Mouse (Mus musculus) stomach, embryonic 14.5 days (tissue): ENCODE data around the gene Gm21750. TPM values are rescaled to one million over a fixed set of nuclear protein-coding genes. Genes with fewer than 3 reads are reported as not detected.

Experiments used
- ATAC-seq: fragments of 200-750 bp; cut with Nextera tagmentation; 2 replicates; pipeline ENCODE4 v1.8.0; 2017; ENCODE audit warnings: low read depth, moderate TSS enrichment; ENCODE audit not compliant: insufficient number of reproducible peaks, insufficient read depth, low FRiP score
- H3K27ac ChIP-seq: fragments of 300-500 bp; sonication (generic); 2 replicates; pipeline ENCODE4 v1.5.1; 2014; ENCODE audit warnings: mild to moderate bottlenecking, low read length, moderate library complexity, mixed read lengths
- H3K27me3 ChIP-seq: fragments of 300-500 bp; sonication (generic); 2 replicates; pipeline ENCODE4 v1.6.1; 2014; ENCODE audit warnings: low read length, control low read depth, mixed read lengths; ENCODE audit not compliant: control insufficient read depth, insufficient read depth
- H3K36me3 ChIP-seq: fragments of 300-500 bp; sonication (generic); 2 replicates; pipeline ENCODE4 v1.6.1; 2014; ENCODE audit warnings: mild to moderate bottlenecking, control low read depth, low read length, moderate library complexity, mixed read lengths; ENCODE audit not compliant: control insufficient read depth, insufficient read depth
- H3K4me1 ChIP-seq: fragments of 300-500 bp; sonication (generic); 2 replicates; pipeline ENCODE4 v1.6.1; 2014; ENCODE audit warnings: low read length, control low read depth, mixed read lengths; ENCODE audit not compliant: control insufficient read depth, insufficient read depth
- H3K4me2 ChIP-seq: fragments of 300-500 bp; sonication (generic); replicated peaks from 2 replicates; pipeline ENCODE4 v1.6.1; 2014; ENCODE audit warnings: low read depth, low read length, control low read depth
- H3K4me3 ChIP-seq: fragments of 300-500 bp; sonication (generic); 2 replicates; pipeline ENCODE4 v1.5.1; 2014; ENCODE audit warnings: low read depth, low read length, control low read depth
- H3K9ac ChIP-seq: fragments of 300-500 bp; sonication (generic); replicated peaks from 2 replicates; pipeline ENCODE4 v1.6.1; 2014; ENCODE audit warnings: low read depth, mild to moderate bottlenecking, control low read depth, low read length, moderate library complexity, mixed read lengths
- H3K9me3 ChIP-seq: fragments of 300-500 bp; sonication (generic); 2 replicates; pipeline ENCODE4 v1.6.1; 2016; ENCODE audit warnings: low read depth, low read length, control low read depth; ENCODE audit not compliant: control insufficient read depth
- WGBS: fragments of 180-500 bp; shearing (Covaris S2); extraction: QIAGEN DNeasy Blood & Tissue Kit; methylation state at CpG from one replicate; pipeline ENCODE4 v1.1.7; 2014; 5-methylcytosine and 5-hydroxymethylcytosine counted together
- polyA plus RNA-seq: library from polyadenylated mRNA; unstranded; fragments of >200 nt; fragmentation: Nextera tagmentation; extraction: Ambion mirVana; gene quantifications from 2 replicates; pipeline ENCODE4 v1.2.1, GENCODE M21; 2014

The Gm21750 gene
- polyA plus RNA-seq, 1 experiment from 2014 or later = not detected

- WGBS = 86% methylated on average over 4 of the region's 4 CpGs
- no peak for ATAC-seq
- Histone ChIP-seq H3K27me3 (no peaks in the 10 kb centered on the region), H3K4me2 (no peak overlapping the region), H3K36me3 (no peaks in the 10 kb centered on the region), H3K9me3 (no peaks in the 10 kb centered on the region), H3K27ac (no peak overlapping the region), H3K9ac (no peak overlapping the region), H3K4me3 (no peak overlapping the region), H3K4me1 (no peaks in the 10 kb centered on the region)
Observed at GRCm38 (mm10) chr14:73650179-73650578, 10.8 kb upstream of the Gm21750 start.

- no peak for ATAC-seq
- Histone ChIP-seq H3K4me3 (no peak overlapping the region), H3K9ac (no peak overlapping the region), H3K36me3 (no peaks in the 10 kb centered on the region), H3K4me1 (no peaks in the 10 kb centered on the region), H3K27me3 (no peaks in the 10 kb centered on the region), H3K27ac (no peak overlapping the region), H3K4me2 (no peak overlapping the region), H3K9me3 (no peaks in the 10 kb centered on the region)
- 63% methylated on average over 2 of the region's 2 CpGs for WGBS
Observed at GRCm38 (mm10) chr14:73670091-73670490, 9.1 kb downstream of the Gm21750 start.

- H3K9ac ChIP-seq = no peak overlapping the region
- no peak overlapping the region for H3K4me3 ChIP-seq
- no peaks in the 10 kb centered on the region for H3K27me3 ChIP-seq
- H3K4me2 ChIP-seq = no peak overlapping the region
- H3K36me3 ChIP-seq = no peaks in the 10 kb centered on the region
- H3K27ac ChIP-seq = no peak overlapping the region
- no peaks in the 10 kb centered on the region; the same call in 1 of the 2 replicates for H3K9me3 ChIP-seq
- ATAC-seq = no peak
- WGBS = 45% methylated on average over 4 of the region's 4 CpGs
- H3K4me1 ChIP-seq = no peaks in the 10 kb centered on the region
Observed at GRCm38 (mm10) chr14:73687726-73688125, 26.7 kb downstream of the Gm21750 start.

GRCm38 (mm10) chr14:73688427-73688826 is 27.4 kb downstream of the Gm21750 start:
- no peaks in the 10 kb centered on the region for H3K36me3 ChIP-seq
- no peak overlapping the region for H3K27ac ChIP-seq
- no peak overlapping the region for H3K9ac ChIP-seq
- H3K9me3 ChIP-seq = no peaks in the 10 kb centered on the region; the same call in 1 of the 2 replicates
- WGBS = 81% methylated on average over 2 of the region's 2 CpGs
- H3K4me2 ChIP-seq = no peak overlapping the region
- no peaks in the 10 kb centered on the region for H3K27me3 ChIP-seq
- no peaks in the 10 kb centered on the region for H3K4me1 ChIP-seq
- ATAC-seq = no peak
- no peak overlapping the region for H3K4me3 ChIP-seq

GRCm38 (mm10) chr14:73700256-73700655 is 39.2 kb downstream of the Gm21750 start:
- Histone ChIP-seq H3K4me2 (no peak overlapping the region), H3K9me3 (no peaks in the 10 kb centered on the region), H3K27ac (no peak overlapping the region), H3K27me3 (no peaks in the 10 kb centered on the region), H3K36me3 (no peaks in the 10 kb centered on the region), H3K4me3 (no peak overlapping the region), H3K9ac (no peak overlapping the region), H3K4me1 (no peaks in the 10 kb centered on the region)
- WGBS = 21% methylated on average over 1 of the region's 1 CpGs
- ATAC-seq = no peak

- Histone ChIP-seq H3K27me3 (no peaks in the 10 kb centered on the region), H3K4me2 (no peak overlapping the region), H3K9me3 (no peaks in the 10 kb centered on the region; the same call in 1 of the 2 replicates), H3K4me3 (no peak overlapping the region), H3K9ac (no peak overlapping the region), H3K36me3 (no peaks in the 10 kb centered on the region), H3K4me1 (no peaks in the 10 kb centered on the region), H3K27ac (no peak overlapping the region)
- ATAC-seq = no peak
- WGBS = 89% methylated on average over 9 of the region's 9 CpGs
Observed at GRCm38 (mm10) chr14:73709412-73710110, 48.5 kb downstream of the Gm21750 start.

Other genes starting within 250 kb of the Gm21750 start
- gene Med4, start 151.2 kb upstream of the Gm21750 start, polyA plus RNA-seq = 85.5 and 86.3 TPM in 2 replicates
- gene Sucla2, start 135.9 kb upstream of the Gm21750 start, polyA plus RNA-seq = 110 and 115 TPM in 2 replicates
- 5.4 and 6.8 TPM in 2 replicates for gene Nudt15, start 113.0 kb upstream of the Gm21750 start, polyA plus RNA-seq